Mouse (Mus musculus) heart, embryonic 13.5 days (tissue): ENCODE results near the gene Cd93. TPM values are rescaled to one million over a fixed set of nuclear protein-coding genes. Genes with fewer than 3 reads are reported as not detected.

Source experiments
- ATAC-seq: fragments of 200-750 bp; cut with Nextera tagmentation; 2 replicates; pipeline ENCODE4 v1.8.0; 2017; ENCODE audit warnings: moderate TSS enrichment; ENCODE audit not compliant: insufficient number of reproducible peaks, low FRiP score, low TSS enrichment; ENCODE audit errors: extremely low read depth
- H3K27ac ChIP-seq: fragments of 300-500 bp; sonication (generic); replicated peaks from 2 replicates; pipeline ENCODE4 v1.5.1; 2015; ENCODE audit warnings: moderate library complexity, mild to moderate bottlenecking, inconsistent platforms
- H3K27me3 ChIP-seq: fragments of 300-500 bp; sonication (generic); replicated peaks from 2 replicates; pipeline ENCODE4 v1.6.1; 2015; ENCODE audit warnings: mild to moderate bottlenecking, inconsistent platforms
- H3K36me3 ChIP-seq: fragments of 300-500 bp; sonication (generic); 2 replicates; pipeline ENCODE4 v1.6.1; 2015; ENCODE audit warnings: mild to moderate bottlenecking, inconsistent platforms
- H3K4me1 ChIP-seq: fragments of 300-500 bp; sonication (generic); 2 replicates; pipeline ENCODE4 v1.6.1; 2015; ENCODE audit warnings: inconsistent platforms
- H3K4me2 ChIP-seq: fragments of 300-500 bp; sonication (generic); 2 replicates; pipeline ENCODE4 v1.6.1; 2015; ENCODE audit warnings: inconsistent platforms, mild to moderate bottlenecking, moderate library complexity
- H3K4me3 ChIP-seq: fragments of 300-500 bp; sonication (generic); 2 replicates; pipeline ENCODE4 v1.5.1; 2015; ENCODE audit warnings: moderate library complexity, mild to moderate bottlenecking, inconsistent platforms
- H3K9ac ChIP-seq: fragments of 300-500 bp; sonication (generic); 2 replicates; pipeline ENCODE4 v1.6.1; 2015; ENCODE audit warnings: inconsistent platforms, mild to moderate bottlenecking, moderate library complexity
- H3K9me3 ChIP-seq: fragments of 300-500 bp; sonication (generic); 2 replicates; pipeline ENCODE4 v1.6.1; 2016; ENCODE audit warnings: inconsistent platforms
- WGBS: fragments of 180-500 bp; shearing (Covaris S2); methylation state at CpG from one replicate; pipeline ENCODE4 v1.1.7; 2015; ENCODE audit warnings: mixed read lengths; 5-methylcytosine and 5-hydroxymethylcytosine counted together
- polyA plus RNA-seq: library from polyadenylated mRNA; unstranded; fragments of >200 nt; fragmentation: Nextera tagmentation; extraction: Ambion mirVana; gene quantifications from 2 replicates; pipeline ENCODE4 v1.2.1, GENCODE M21; 2015

Cd93 gene
- polyA plus RNA-seq, 1 experiment from 2014 or later: 25.3 TPM

GRCm38 (mm10) chr2:148419151-148419550 is 24.2 kb downstream of the Cd93 start:
- no peaks in the 10 kb centered on the region for H3K27me3 ChIP-seq
- 57% methylated on average over 3 of the region's 3 CpGs for WGBS
- H3K9ac ChIP-seq: no peak overlapping the region
- no peaks in the 10 kb centered on the region for H3K4me1 ChIP-seq
- H3K27ac ChIP-seq: no peak overlapping the region
- no peaks in the 10 kb centered on the region for H3K9me3 ChIP-seq
- H3K4me2 ChIP-seq: no peak overlapping the region
- ATAC-seq: no peak
- H3K4me3 ChIP-seq: no peak overlapping the region
- no peaks in the 10 kb centered on the region for H3K36me3 ChIP-seq

- H3K27me3 ChIP-seq: peaks cover 37% of the 10 kb centered on the region
- no peak overlapping the region for H3K9ac ChIP-seq
- no peak overlapping the region for H3K4me3 ChIP-seq
- peaks cover 3% of the 10 kb centered on the region; the same call in 1 of the 2 replicates for H3K9me3 ChIP-seq
- no peak overlapping the region for H3K4me2 ChIP-seq
- ATAC-seq: no peak
- WGBS: 83% methylated on average over 1 of the region's 1 CpGs
- no peak overlapping the region for H3K27ac ChIP-seq
- peaks cover 29% of the 10 kb centered on the region for H3K4me1 ChIP-seq
- no peaks in the 10 kb centered on the region for H3K36me3 ChIP-seq
Measured at GRCm38 (mm10) chr2:148409821-148410220, 33.5 kb downstream of the Cd93 start.

- Histone ChIP-seq H3K4me3 (no peak overlapping the region), H3K27ac (no peak overlapping the region), H3K9me3 (peaks cover 3% of the 10 kb centered on the region; the same call in 1 of the 2 replicates), H3K9ac (0 out of 2 replicates have a peak overlapping the region, but pooled peaks have one; percentile 40), H3K4me2 (peak overlapping the region; percentile 74), H3K36me3 (no peaks in the 10 kb centered on the region), H3K4me1 (peaks cover 29% of the 10 kb centered on the region), H3K27me3 (peaks cover 40% of the 10 kb centered on the region)
- ATAC-seq: peak; percentile 34; the same call in 1 of the 2 replicates
- 17% methylated on average over 9 of the region's 9 CpGs for WGBS
Measured at GRCm38 (mm10) chr2:148409141-148409540, 34.2 kb downstream of the Cd93 start.

- Histone ChIP-seq H3K27me3 (peaks cover 40% of the 10 kb centered on the region), H3K4me3 (peak overlapping the region; percentile 54), H3K27ac (no peak overlapping the region), H3K9ac (peak overlapping the region; percentile 76), H3K4me2 (peak overlapping the region; percentile 74), H3K4me1 (peaks cover 29% of the 10 kb centered on the region), H3K9me3 (peaks cover 3% of the 10 kb centered on the region; the same call in 1 of the 2 replicates), H3K36me3 (no peaks in the 10 kb centered on the region)
- 18% methylated on average over 6 of the region's 6 CpGs for WGBS
- ATAC-seq: no peak
Measured at GRCm38 (mm10) chr2:148408761-148409120, 34.6 kb downstream of the Cd93 start.

GRCm38 (mm10) chr2:148407870-148408760 is 35.2 kb downstream of the Cd93 start, which contains the start of gene Thbd:
Gene Thbd (minus strand): TSS chr2:148408188.
- peaks cover 3% of the 10 kb centered on the region; the same call in 1 of the 2 replicates for H3K9me3 ChIP-seq
- WGBS: 2% methylated on average over 35 of the region's 35 CpGs
- H3K4me1 ChIP-seq: peaks cover 29% of the 10 kb centered on the region
- peak within 1 kb of the TSS; percentile 54 for H3K4me3 ChIP-seq
- H3K27me3 ChIP-seq: peaks cover 40% of the 10 kb centered on the region
- peak; percentile 66; the same call in 1 of the 2 replicates for ATAC-seq
- no peaks in the 10 kb centered on the region for H3K36me3 ChIP-seq
- H3K9ac ChIP-seq: peak within 1 kb of the TSS; percentile 76
- H3K27ac ChIP-seq: peak within 1 kb of the TSS; percentile 34
- peak within 1 kb of the TSS; percentile 74 for H3K4me2 ChIP-seq

GRCm38 (mm10) chr2:148406971-148407869 is 36.1 kb downstream of the Cd93 start:
- Histone ChIP-seq H3K4me3 (peak overlapping the region; percentile 54), H3K9me3 (peaks cover 3% of the 10 kb centered on the region; the same call in 1 of the 2 replicates), H3K4me2 (peak overlapping the region; percentile 74), H3K27ac (peak overlapping the region; percentile 34), H3K4me1 (peaks cover 29% of the 10 kb centered on the region), H3K27me3 (peaks cover 40% of the 10 kb centered on the region), H3K36me3 (no peaks in the 10 kb centered on the region), H3K9ac (peak overlapping the region; percentile 76)
- no peak for ATAC-seq
- 3% methylated on average over 55 of the region's 55 CpGs for WGBS

- Histone ChIP-seq H3K9ac (peak overlapping the region; percentile 76), H3K27ac (0 out of 2 replicates have a peak overlapping the region, but pooled peaks have one; percentile 34), H3K4me2 (peak overlapping the region; percentile 74), H3K27me3 (peaks cover 40% of the 10 kb centered on the region), H3K36me3 (no peaks in the 10 kb centered on the region), H3K9me3 (peaks cover 3% of the 10 kb centered on the region; the same call in 1 of the 2 replicates), H3K4me1 (peaks cover 29% of the 10 kb centered on the region), H3K4me3 (peak overlapping the region; percentile 54)
- ATAC-seq: no peak
- WGBS: 11% methylated on average over 34 of the region's 34 CpGs
Measured at GRCm38 (mm10) chr2:148406160-148406970, 37.0 kb downstream of the Cd93 start.

- 52% methylated on average over 5 of the region's 5 CpGs for WGBS
- H3K4me3 ChIP-seq: peak overlapping the region; percentile 54
Measured at GRCm38 (mm10) chr2:148404906-148405305, 38.5 kb downstream of the Cd93 start.

GRCm38 (mm10) chr2:148402227-148402626 is 41.1 kb downstream of the Cd93 start:
- Histone ChIP-seq H3K36me3 (no peaks in the 10 kb centered on the region), H3K4me2 (no peak overlapping the region), H3K4me1 (peaks cover 25% of the 10 kb centered on the region), H3K27ac (no peak overlapping the region), H3K9ac (no peak overlapping the region), H3K9me3 (no peaks in the 10 kb centered on the region), H3K4me3 (no peak overlapping the region), H3K27me3 (peaks cover 45% of the 10 kb centered on the region)
- 60% methylated on average over 1 of the region's 1 CpGs for WGBS
- no peak for ATAC-seq

More at GRCm38 (mm10) chr2:148404906-148405305, 38.5 kb downstream of the Cd93 start:
- Histone ChIP-seq H3K36me3 (no peaks in the 10 kb centered on the region), H3K4me2 (peak overlapping the region; percentile 74), H3K9ac (no peak overlapping the region), H3K27me3 (peaks cover 44% of the 10 kb centered on the region), H3K4me1 (peaks cover 29% of the 10 kb centered on the region), H3K27ac (no peak overlapping the region), H3K9me3 (no peaks in the 10 kb centered on the region)
- ATAC-seq: no peak

GRCm38 (mm10) chr2:148398901-148399685 is 44.3 kb downstream of the Cd93 start:
- Histone ChIP-seq H3K4me3 (no peak overlapping the region), H3K27me3 (peaks cover 50% of the 10 kb centered on the region), H3K4me1 (peaks cover 34% of the 10 kb centered on the region), H3K9me3 (no peaks in the 10 kb centered on the region), H3K27ac (no peak overlapping the region), H3K4me2 (no peak overlapping the region), H3K9ac (no peak overlapping the region), H3K36me3 (no peaks in the 10 kb centered on the region)
- no peak for ATAC-seq
- 85% methylated on average over 5 of the region's 5 CpGs for WGBS
